Mouse (Mus musculus) cerebellum, adult 2 months (tissue): Measurements from ENCODE around the gene Fcgbp.

Experiments
- CTCF ChIP-seq: fragments of 200-500 bp; IDR thresholded peaks from 2 replicates; pipeline ENCODE4 v1.5.1; 2011; ENCODE audit warnings: low read depth, mild to moderate bottlenecking, control low read depth, low read length, moderate library complexity, borderline replicate concordance; ENCODE audit not compliant: insufficient read depth
- POLR2A ChIP-seq: fragments of 200-500 bp; IDR thresholded peaks from 2 replicates; pipeline ENCODE4 v1.6.1; 2011; ENCODE audit warnings: low read length, control low read depth, borderline replicate concordance; ENCODE audit not compliant: insufficient read depth

- TF ChIP-seq CTCF = no peak
- TF ChIP-seq POLR2A = no peak
Measured at GRCm38 (mm10) chr7:28149841-28150240, 78.8 kb downstream of the Fcgbp start.
